Mouse (Mus musculus): Measurements from ENCODE around the gene Otud6a. TPM values are rescaled to one million over a fixed set of nuclear protein-coding genes. Genes with fewer than 3 reads are reported as not detected.
"Not testable (repeated sequence)": the region's sequence is repeated elsewhere in the genome, so short reads cannot be mapped to it uniquely, and the experiment has no call there.

Otud6a gene
- total and polyA plus RNA-seq, 3 experiments = not detected

- not testable (repeated sequence) for H3K79me2 ChIP-seq (ENCODE audit: control insufficient read depth, insufficient read depth, low read length, poor library complexity); H3K27me3 ChIP-seq (ENCODE audit: control insufficient read depth in 1 of 2, insufficient read depth in 2 of 2, low read length in 2 of 2); H3K36me3 ChIP-seq (ENCODE audit: control insufficient read depth in 1 of 2, insufficient read depth in 2 of 2, low read length in 2 of 2); DNase-seq (ENCODE audit: low read depth, low spot score); H3K4me1 ChIP-seq (ENCODE audit: control insufficient read depth in 1 of 2, insufficient read depth in 2 of 2, low read length in 2 of 2); H3K9me3 ChIP-seq (replicated peaks; ENCODE audit: insufficient read depth, low read length); H3K4me3 ChIP-seq (ENCODE audit: control insufficient read depth in 1 of 2, insufficient read depth in 1 of 2, low read depth in 2 of 2, low read length in 2 of 2); H3K27ac ChIP-seq (ENCODE audit: control insufficient read depth, low read depth, low read length); H3K9ac ChIP-seq (ENCODE audit: control insufficient read depth, low read depth, low read length, poor library complexity, severe bottlenecking)
Measured at GRCm38 (mm10) chrX:100442617-100443016, 13.8 kb downstream of the Otud6a start, which contains the start of gene Awat2. Gene Awat2, minus strand, starts transcription at chrX:100442717.

GRCm38 (mm10) chrX:100443532-100443931 is 14.7 kb downstream of the Otud6a start:
- H3K4me3 ChIP-seq (ENCODE audit: control insufficient read depth in 1 of 2, insufficient read depth in 1 of 2, low read depth in 2 of 2, low read length in 2 of 2) = no peak overlapping the region
- H3K9me3 ChIP-seq (replicated peaks; ENCODE audit: insufficient read depth, low read length) = no peaks in the 10 kb centered on the region
- H3K36me3 ChIP-seq (ENCODE audit: control insufficient read depth in 1 of 2, insufficient read depth in 2 of 2, low read length in 2 of 2) = no peaks in the 10 kb centered on the region
- TF ChIP-seq CHD1 (IDR thresholded peaks at IDR 0.05; ENCODE audit: low read depth, low read length) = no peak
- TF ChIP-seq MEF2A (IDR thresholded peaks at IDR 0.05; ENCODE audit: extremely low read depth, insufficient replicate concordance, low read depth, low read length, poor library complexity, severe bottlenecking) = no peak
- TF ChIP-seq SIN3A (IDR thresholded peaks at IDR 0.05; ENCODE audit: low read length) = no peak
- TF ChIP-seq ZKSCAN1 (IDR thresholded peaks at IDR 0.05; ENCODE audit: low read depth, low read length) = no peak
- no peak for TF ChIP-seq POLR2A (IDR thresholded peaks at IDR 0.05; ENCODE audit: control insufficient read depth in 1 of 2, insufficient read depth in 1 of 2, low read depth in 1 of 2, low read length in 2 of 2, poor library complexity in 1 of 2)
- no peak for TF ChIP-seq HCFC1 (IDR thresholded peaks at IDR 0.05; ENCODE audit: low read depth, low read length)
- TF ChIP-seq JUND (IDR thresholded peaks at IDR 0.05; ENCODE audit: low read depth, low read length) = no peak
- TF ChIP-seq NELFE (IDR thresholded peaks at IDR 0.05; ENCODE audit: low read depth, low read length) = no peak
- TF ChIP-seq GATA1 (IDR thresholded peaks at IDR 0.05; ENCODE audit: low read depth, low read length) = no peak
- no peak for TF ChIP-seq ZNF384 (IDR thresholded peaks at IDR 0.05; ENCODE audit: low read depth, low read length)
- TF ChIP-seq TAL1 (IDR thresholded peaks at IDR 0.05; ENCODE audit: low read length) = no peak
- no peak for TF ChIP-seq USF1 (IDR thresholded peaks at IDR 0.05; ENCODE audit: low read depth, low read length)
- TF ChIP-seq E2F4 (IDR thresholded peaks at IDR 0.05; ENCODE audit: borderline replicate concordance, low read depth, low read length) = no peak
- TF ChIP-seq MAFK (IDR thresholded peaks at IDR 0.05; ENCODE audit: borderline replicate concordance, low read depth, low read length) = no peak
- TF ChIP-seq GABPA (IDR thresholded peaks at IDR 0.05; ENCODE audit: low read depth, low read length) = no peak
- H3K27ac ChIP-seq (ENCODE audit: control insufficient read depth, low read depth, low read length) = no peak overlapping the region
- no peaks in the 10 kb centered on the region for H3K27me3 ChIP-seq (ENCODE audit: control insufficient read depth in 1 of 2, insufficient read depth in 2 of 2, low read length in 2 of 2)
- DNase-seq (ENCODE audit: low read depth, low spot score) = no peak
- no peaks in the 10 kb centered on the region for H3K4me1 ChIP-seq (ENCODE audit: control insufficient read depth in 1 of 2, insufficient read depth in 2 of 2, low read length in 2 of 2)
- no peak overlapping the region for H3K9ac ChIP-seq (ENCODE audit: control insufficient read depth, low read depth, low read length, poor library complexity, severe bottlenecking)
- no peaks in the 10 kb centered on the region for H3K79me2 ChIP-seq (ENCODE audit: control insufficient read depth, insufficient read depth, low read length, poor library complexity)

GRCm38 (mm10) chrX:100468047-100468446 is 39.2 kb downstream of the Otud6a start:
- H3K27me3 ChIP-seq (ENCODE audit: control insufficient read depth in 1 of 2, insufficient read depth in 2 of 2, low read length in 2 of 2) = no peaks in the 10 kb centered on the region
- TF ChIP-seq ZNF384 (IDR thresholded peaks at IDR 0.05; ENCODE audit: low read depth, low read length) = no peak
- no peak for TF ChIP-seq BHLHE40 (IDR thresholded peaks at IDR 0.05; ENCODE audit: borderline replicate concordance, low read depth, low read length)
- no peak for TF ChIP-seq MYC (IDR thresholded peaks at IDR 0.05; ENCODE audit: low read depth, low read length)
- no peak for TF ChIP-seq RAD21 (IDR thresholded peaks at IDR 0.05; ENCODE audit: low read depth, low read length)
- TF ChIP-seq TCF12 (IDR thresholded peaks at IDR 0.05; ENCODE audit: low read depth, low read length) = no peak
- TF ChIP-seq POLR2A (IDR thresholded peaks at IDR 0.05; ENCODE audit: control insufficient read depth in 1 of 2, insufficient read depth in 1 of 2, low read depth in 1 of 2, low read length in 2 of 2, poor library complexity in 1 of 2) = no peak; a peak in 1 of 4 replicates
- peak; percentile 40; the same call in 1 of the 2 replicates for TF ChIP-seq NELFE (IDR thresholded peaks at IDR 0.05; ENCODE audit: low read depth, low read length)
- TF ChIP-seq GATA1 (IDR thresholded peaks at IDR 0.05; ENCODE audit: low read depth, low read length) = peak; percentile 49; the same call in 1 of the 2 replicates
- no peak for TF ChIP-seq MYB (IDR thresholded peaks at IDR 0.05; ENCODE audit: low read depth, low read length)
- peak; percentile 36; the same call in 1 of the 2 replicates for TF ChIP-seq ELF1 (IDR thresholded peaks at IDR 0.05; ENCODE audit: low read depth, low read length)
- peak in 1 of 2 experiments; percentile 13; a peak in 2 of 4 replicates for TF ChIP-seq EP300 (IDR thresholded peaks at IDR 0.05; ENCODE audit: low read depth in 1 of 2, low read length in 2 of 2)
- TF ChIP-seq ZC3H11A (IDR thresholded peaks at IDR 0.05; ENCODE audit: low read depth, low read length) = no peak
- peak; percentile 74 for DNase-seq (ENCODE audit: low read depth, low spot score)
- peak overlapping the region; percentile 73 for H3K27ac ChIP-seq (ENCODE audit: control insufficient read depth, low read depth, low read length)
- H3K79me2 ChIP-seq (ENCODE audit: control insufficient read depth, insufficient read depth, low read length, poor library complexity) = no peaks in the 10 kb centered on the region
- H3K4me1 ChIP-seq (ENCODE audit: control insufficient read depth in 1 of 2, insufficient read depth in 2 of 2, low read length in 2 of 2) = peaks cover 7 to 8% of the 10 kb centered on the region in 2 experiments
- H3K36me3 ChIP-seq (ENCODE audit: control insufficient read depth in 1 of 2, insufficient read depth in 2 of 2, low read length in 2 of 2) = peaks cover 0 to 8% of the 10 kb centered on the region in 2 experiments; a peak in 2 of 4 replicates
- H3K9me3 ChIP-seq (replicated peaks; ENCODE audit: insufficient read depth, low read length) = no peaks in the 10 kb centered on the region
- peak overlapping the region; percentile 26 for H3K9ac ChIP-seq (ENCODE audit: control insufficient read depth, low read depth, low read length, poor library complexity, severe bottlenecking)
- H3K4me3 ChIP-seq (ENCODE audit: control insufficient read depth in 1 of 2, insufficient read depth in 1 of 2, low read depth in 2 of 2, low read length in 2 of 2) = peak overlapping the region; percentile 28 to 46; a peak in 2 of 4 replicates

Data from MEL (cell line).